Mouse (Mus musculus): Measurements from ENCODE around the gene Elmo1. TPM values are rescaled to one million over a fixed set of nuclear protein-coding genes. Genes with fewer than 3 reads are reported as not detected.

Gene Elmo1
- polyA plus RNA-seq, 1 experiment from 2014 or later = 10.6 TPM

- DNase-seq (ENCODE audit: low spot score) = no peak
- 75% methylated on average over 11 of the region's 11 CpGs for WGBS
- Histone ChIP-seq H3K4me2 (no peak overlapping the region), H3K4me3 (ENCODE audit: low read depth, low read length) (no peak overlapping the region), H3K36me3 (ENCODE audit: control insufficient read depth, insufficient read depth, low read length) (no peaks in the 10 kb centered on the region), H3K27me3 (replicated peaks; ENCODE audit: control insufficient read depth, insufficient read depth, low read length) (no peaks in the 10 kb centered on the region), H3K9ac (ENCODE audit: low read depth, low read length) (no peak overlapping the region), H3K27ac (ENCODE audit: low read depth, low read length) (no peak overlapping the region), H3K9me3 (ENCODE audit: control insufficient read depth, low read length) (no peaks in the 10 kb centered on the region), H3K4me1 (replicated peaks; ENCODE audit: control insufficient read depth, insufficient read depth, low read length) (peaks cover 6% of the 10 kb centered on the region)
- ATAC-seq (replicated peaks; ENCODE audit: low FRiP score) = no peak
Measured at GRCm38 (mm10) chr13:20109987-20110680, 19.7 kb downstream of the Elmo1 start.

- ATAC-seq (replicated peaks; ENCODE audit: low FRiP score) (no peak), DNase-seq (ENCODE audit: low spot score) (no peak)
- Histone ChIP-seq H3K4me1 (replicated peaks; ENCODE audit: control insufficient read depth, insufficient read depth, low read length) (peaks cover 12% of the 10 kb centered on the region), H3K9ac (ENCODE audit: low read depth, low read length) (no peak overlapping the region), H3K27ac (ENCODE audit: low read depth, low read length) (no peak overlapping the region), H3K27me3 (replicated peaks; ENCODE audit: control insufficient read depth, insufficient read depth, low read length) (no peaks in the 10 kb centered on the region), H3K4me2 (no peak overlapping the region), H3K36me3 (ENCODE audit: control insufficient read depth, insufficient read depth, low read length) (no peaks in the 10 kb centered on the region), H3K4me3 (ENCODE audit: low read depth, low read length) (no peak overlapping the region), H3K9me3 (ENCODE audit: control insufficient read depth, low read length) (no peaks in the 10 kb centered on the region)
- WGBS = 31% methylated on average over 2 of the region's 2 CpGs
Measured at GRCm38 (mm10) chr13:20111256-20111800, 20.9 kb downstream of the Elmo1 start.

- Histone ChIP-seq H3K4me1 (replicated peaks; ENCODE audit: control insufficient read depth, insufficient read depth, low read length) (peaks cover 12% of the 10 kb centered on the region), H3K9me3 (ENCODE audit: control insufficient read depth, low read length) (no peaks in the 10 kb centered on the region), H3K27me3 (replicated peaks; ENCODE audit: control insufficient read depth, insufficient read depth, low read length) (no peaks in the 10 kb centered on the region), H3K27ac (ENCODE audit: low read depth, low read length) (no peak overlapping the region), H3K4me3 (ENCODE audit: low read depth, low read length) (no peak overlapping the region), H3K4me2 (no peak overlapping the region), H3K36me3 (ENCODE audit: control insufficient read depth, insufficient read depth, low read length) (no peaks in the 10 kb centered on the region), H3K9ac (ENCODE audit: low read depth, low read length) (no peak overlapping the region)
- ATAC-seq (replicated peaks; ENCODE audit: low FRiP score) = no peak
- DNase-seq (ENCODE audit: low spot score) = no peak
- WGBS = 50% methylated on average over 9 of the region's 9 CpGs
Measured at GRCm38 (mm10) chr13:20115131-20115907, 24.9 kb downstream of the Elmo1 start.

- WGBS = 68% methylated on average over 6 of the region's 6 CpGs
- no peak overlapping the region for H3K4me3 ChIP-seq (ENCODE audit: low read depth, low read length)
- DNase-seq (ENCODE audit: low spot score) (no peak), ATAC-seq (replicated peaks; ENCODE audit: low FRiP score) (no peak)
- H3K9me3 ChIP-seq (ENCODE audit: control insufficient read depth, low read length) = no peaks in the 10 kb centered on the region
- H3K27ac ChIP-seq (ENCODE audit: low read depth, low read length) = no peak overlapping the region
- H3K36me3 ChIP-seq (ENCODE audit: control insufficient read depth, insufficient read depth, low read length) = no peaks in the 10 kb centered on the region
- H3K27me3 ChIP-seq (replicated peaks; ENCODE audit: control insufficient read depth, insufficient read depth, low read length) = no peaks in the 10 kb centered on the region
- H3K4me2 ChIP-seq = no peak overlapping the region
- peaks cover 12% of the 10 kb centered on the region for H3K4me1 ChIP-seq (replicated peaks; ENCODE audit: control insufficient read depth, insufficient read depth, low read length)
- no peak overlapping the region for H3K9ac ChIP-seq (ENCODE audit: low read depth, low read length)
Measured at GRCm38 (mm10) chr13:20116019-20116418, 25.6 kb downstream of the Elmo1 start.

- ATAC-seq (replicated peaks; ENCODE audit: low FRiP score) (0 out of 2 replicates have a peak, but pooled peaks have one; percentile 56), DNase-seq (ENCODE audit: low spot score) (no peak)
- Histone ChIP-seq H3K4me3 (ENCODE audit: low read depth, low read length) (no peak overlapping the region), H3K27ac (ENCODE audit: low read depth, low read length) (no peak overlapping the region), H3K9ac (ENCODE audit: low read depth, low read length) (no peak overlapping the region), H3K9me3 (ENCODE audit: control insufficient read depth, low read length) (no peaks in the 10 kb centered on the region), H3K36me3 (ENCODE audit: control insufficient read depth, insufficient read depth, low read length) (no peaks in the 10 kb centered on the region), H3K27me3 (replicated peaks; ENCODE audit: control insufficient read depth, insufficient read depth, low read length) (no peaks in the 10 kb centered on the region), H3K4me2 (0 out of 2 replicates have a peak overlapping the region, but pooled peaks have one; percentile 3), H3K4me1 (replicated peaks; ENCODE audit: control insufficient read depth, insufficient read depth, low read length) (peaks cover 11% of the 10 kb centered on the region; the same call in 1 of the 2 replicates)
- WGBS = 58% methylated on average over 1 of the region's 1 CpGs
Measured at GRCm38 (mm10) chr13:20116868-20117510, 26.6 kb downstream of the Elmo1 start.

GRCm38 (mm10) chr13:20117691-20118090 is 27.3 kb downstream of the Elmo1 start:
- H3K9ac ChIP-seq (ENCODE audit: low read depth, low read length) = no peak overlapping the region
- H3K9me3 ChIP-seq (ENCODE audit: control insufficient read depth, low read length) = no peaks in the 10 kb centered on the region
- no peak overlapping the region for H3K4me2 ChIP-seq
- H3K4me1 ChIP-seq (replicated peaks; ENCODE audit: control insufficient read depth, insufficient read depth, low read length) = peaks cover 6% of the 10 kb centered on the region; the same call in 1 of the 2 replicates
- 80% methylated on average over 1 of the region's 1 CpGs for WGBS
- H3K4me3 ChIP-seq (ENCODE audit: low read depth, low read length) = no peak overlapping the region
- no peak overlapping the region for H3K27ac ChIP-seq (ENCODE audit: low read depth, low read length)
- no peak for ATAC-seq (replicated peaks; ENCODE audit: low FRiP score)
- no peak for DNase-seq (ENCODE audit: low spot score)
- no peaks in the 10 kb centered on the region for H3K36me3 ChIP-seq (ENCODE audit: control insufficient read depth, insufficient read depth, low read length)
- no peaks in the 10 kb centered on the region for H3K27me3 ChIP-seq (replicated peaks; ENCODE audit: control insufficient read depth, insufficient read depth, low read length)

- Histone ChIP-seq H3K4me2 (no peak overlapping the region), H3K27me3 (replicated peaks; ENCODE audit: control insufficient read depth, insufficient read depth, low read length) (no peaks in the 10 kb centered on the region), H3K9me3 (ENCODE audit: control insufficient read depth, low read length) (no peaks in the 10 kb centered on the region), H3K4me1 (replicated peaks; ENCODE audit: control insufficient read depth, insufficient read depth, low read length) (peaks cover 6% of the 10 kb centered on the region; the same call in 1 of the 2 replicates), H3K9ac (ENCODE audit: low read depth, low read length) (no peak overlapping the region), H3K4me3 (ENCODE audit: low read depth, low read length) (no peak overlapping the region), H3K36me3 (ENCODE audit: control insufficient read depth, insufficient read depth, low read length) (no peaks in the 10 kb centered on the region), H3K27ac (ENCODE audit: low read depth, low read length) (no peak overlapping the region)
- DNase-seq (ENCODE audit: low spot score) (no peak), ATAC-seq (replicated peaks; ENCODE audit: low FRiP score) (no peak)
- 79% methylated on average over 7 of the region's 7 CpGs for WGBS
Measured at GRCm38 (mm10) chr13:20118909-20119308, 28.5 kb downstream of the Elmo1 start.

- H3K27ac ChIP-seq (ENCODE audit: low read depth, low read length) = no peak overlapping the region
- ATAC-seq (replicated peaks; ENCODE audit: low FRiP score) = no peak
Measured at GRCm38 (mm10) chr13:20120723-20121122, 30.3 kb downstream of the Elmo1 start.

More at GRCm38 (mm10) chr13:20120723-20121122, 30.3 kb downstream of the Elmo1 start:
- Histone ChIP-seq H3K4me3 (ENCODE audit: low read depth, low read length) (no peak overlapping the region), H3K27me3 (replicated peaks; ENCODE audit: control insufficient read depth, insufficient read depth, low read length) (no peaks in the 10 kb centered on the region), H3K36me3 (ENCODE audit: control insufficient read depth, insufficient read depth, low read length) (no peaks in the 10 kb centered on the region), H3K9ac (ENCODE audit: low read depth, low read length) (no peak overlapping the region), H3K4me1 (replicated peaks; ENCODE audit: control insufficient read depth, insufficient read depth, low read length) (peaks cover 5% of the 10 kb centered on the region; the same call in 1 of the 2 replicates), H3K9me3 (ENCODE audit: control insufficient read depth, low read length) (no peaks in the 10 kb centered on the region), H3K4me2 (no peak overlapping the region)
- 49% methylated on average over 5 of the region's 5 CpGs for WGBS
- no peak for DNase-seq (ENCODE audit: low spot score)
